Mouse (Mus musculus): ENCODE measurements around the gene Nlrp3. TPM values are rescaled to one million over a fixed set of nuclear protein-coding genes. Genes with fewer than 3 reads are reported as not detected.
A peak's percentile ranks its signal among the peaks of the same experiment; 100 is the strongest.

Nlrp3 gene
- polyA plus RNA-seq, 2 experiments = 0.39 to 0.54 TPM

DNA sequence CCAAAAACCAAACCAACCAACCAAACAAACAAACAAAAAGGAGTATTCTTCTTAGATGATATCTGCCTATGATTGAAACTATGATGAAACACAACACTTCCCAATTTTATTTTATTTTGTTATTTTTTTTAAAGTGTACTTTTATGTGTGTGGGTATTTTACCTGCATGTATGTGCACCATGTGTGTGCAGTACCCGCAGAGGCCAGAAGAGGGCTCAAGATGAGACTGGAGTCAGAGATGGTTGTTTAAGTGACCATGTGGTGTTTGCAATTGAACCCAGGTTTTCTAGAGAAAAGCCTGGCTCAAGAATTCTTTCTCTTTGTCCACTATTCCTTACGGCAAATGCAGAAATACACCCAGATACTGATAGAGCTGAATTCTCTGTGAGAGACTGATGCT, 17.2 kb upstream of the Nlrp3 start:
- Histone ChIP-seq H3K9ac (replicated peaks) (no peak overlapping the region), H3K27ac (no peak overlapping the region), H3K4me2 (ENCODE audit: low read depth) (no peak overlapping the region), H3K27me3 (ENCODE audit: control insufficient read depth, insufficient read depth, low read length) (no peaks in the 10 kb centered on the region), H3K9me3 (ENCODE audit: control insufficient read depth, low read length) (no peaks in the 10 kb centered on the region), H3K4me1 (replicated peaks; ENCODE audit: control insufficient read depth in 2 of 2, insufficient read depth in 2 of 2, low read length in 1 of 2) (peaks cover 0 to 6% of the 10 kb centered on the region in 2 experiments; a peak in 2 of 4 replicates), H3K36me3 (replicated peaks; ENCODE audit: control insufficient read depth, insufficient read depth, low read depth) (no peaks in the 10 kb centered on the region), H3K4me3 (ENCODE audit: insufficient read depth in 1 of 2, low read depth in 2 of 2, low read length in 2 of 2) (no peak overlapping the region)
- no peak for DNase-seq (ENCODE audit: low read depth in 3 of 3, low spot score in 3 of 3)
- no peak for ATAC-seq (ENCODE audit: insufficient read depth)
- WGBS (ENCODE audit: insufficient replicate concordance) = 85% methylated on average over 2 of the region's 2 CpGs
- TF ChIP-seq EP300 (IDR thresholded peaks at IDR 0.05; ENCODE audit: low read depth) (no peak), CTCF (IDR thresholded peaks at IDR 0.05; ENCODE audit: low read depth) (peak; percentile 17; the same call in 1 of the 2 replicates)

- no peak for ATAC-seq (ENCODE audit: insufficient read depth)
- TF ChIP-seq EP300 (IDR thresholded peaks at IDR 0.05; ENCODE audit: low read depth) = no peak
- TF ChIP-seq CTCF (IDR thresholded peaks at IDR 0.05; ENCODE audit: low read depth) = peak; percentile 77
These were observed 16.1 kb upstream of the Nlrp3 start for GRCm38 (mm10) chr11:59525237-59525636.

DNA sequence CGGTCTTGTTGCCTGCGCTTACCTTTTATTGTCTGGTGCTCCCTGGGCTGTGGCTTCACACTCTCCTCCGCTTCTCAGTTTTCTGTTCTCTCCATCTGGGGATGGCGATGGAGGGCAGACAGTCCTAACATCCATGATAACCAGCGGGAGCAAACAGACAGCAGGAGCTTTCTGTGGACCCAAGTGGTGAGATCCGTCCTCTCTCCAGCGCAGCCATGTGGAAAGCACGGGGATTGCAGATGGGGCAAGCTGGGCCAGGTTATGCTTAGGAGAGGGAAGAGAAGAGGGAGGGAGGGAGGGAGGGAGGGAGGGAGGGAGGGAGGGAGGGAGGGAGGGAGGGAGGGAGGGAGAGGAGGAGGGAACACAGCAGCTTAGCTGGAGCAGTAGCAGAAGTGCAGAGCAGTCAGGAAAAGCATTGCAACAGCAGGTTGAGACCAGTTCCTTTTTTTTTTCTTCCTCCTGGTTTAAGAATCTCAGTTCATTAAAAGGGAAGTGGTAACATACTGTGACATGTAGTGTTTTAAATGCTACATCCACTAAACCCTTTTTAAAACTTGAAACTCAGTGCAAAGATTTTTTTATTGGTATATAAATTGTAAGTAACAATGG, 14.8 kb upstream of the Nlrp3 start, which contains the start of gene Zkscan17:
Gene Zkscan17 (minus strand): TSS at position 280 of the 609 bp plus-strand sequence.
- no peaks in the 10 kb centered on the region for H3K36me3 ChIP-seq (replicated peaks; ENCODE audit: control insufficient read depth, insufficient read depth, low read depth)
- TF ChIP-seq EP300 (IDR thresholded peaks at IDR 0.05; ENCODE audit: low read depth) (no peak), CTCF (IDR thresholded peaks at IDR 0.05; ENCODE audit: low read depth) (peak; percentile 39)
- H3K9me3 ChIP-seq (ENCODE audit: control insufficient read depth, low read length) = no peaks in the 10 kb centered on the region
- H3K4me2 ChIP-seq (ENCODE audit: low read depth) = no peak within 1 kb of the TSS
- no peak within 1 kb of the TSS for H3K27ac ChIP-seq
- peaks cover 0 to 4% of the 10 kb centered on the region in 2 experiments; a peak in 2 of 4 replicates for H3K4me1 ChIP-seq (replicated peaks; ENCODE audit: control insufficient read depth in 2 of 2, insufficient read depth in 2 of 2, low read length in 1 of 2)
- no peak within 1 kb of the TSS for H3K4me3 ChIP-seq (ENCODE audit: insufficient read depth in 1 of 2, low read depth in 2 of 2, low read length in 2 of 2)
- no peaks in the 10 kb centered on the region for H3K27me3 ChIP-seq (ENCODE audit: control insufficient read depth, insufficient read depth, low read length)
- ATAC-seq (ENCODE audit: insufficient read depth) (no peak), DNase-seq (ENCODE audit: low read depth in 3 of 3, low spot score in 3 of 3) (no peak)
- no peak within 1 kb of the TSS for H3K9ac ChIP-seq (replicated peaks)
- WGBS (ENCODE audit: insufficient replicate concordance) = 44% methylated on average over 8 of the region's 8 CpGs

More at GRCm38 (mm10) chr11:59525237-59525636, 16.1 kb upstream of the Nlrp3 start:
- no peak overlapping the region for H3K4me2 ChIP-seq (ENCODE audit: low read depth)
- no peaks in the 10 kb centered on the region for H3K27me3 ChIP-seq (ENCODE audit: control insufficient read depth, insufficient read depth, low read length)
- H3K4me1 ChIP-seq (replicated peaks; ENCODE audit: control insufficient read depth in 2 of 2, insufficient read depth in 2 of 2, low read length in 1 of 2) = peaks cover 0 to 4% of the 10 kb centered on the region in 2 experiments; a peak in 2 of 4 replicates
- no peak overlapping the region for H3K27ac ChIP-seq
- H3K36me3 ChIP-seq (replicated peaks; ENCODE audit: control insufficient read depth, insufficient read depth, low read depth) = no peaks in the 10 kb centered on the region
- peak; percentile 44 to 53 (median 45) for DNase-seq (ENCODE audit: low read depth in 3 of 3, low spot score in 3 of 3)
- no peak overlapping the region for H3K9ac ChIP-seq (replicated peaks)
- H3K9me3 ChIP-seq (ENCODE audit: control insufficient read depth, low read length) = no peaks in the 10 kb centered on the region
- 7% methylated on average over 10 of the region's 10 CpGs for WGBS (ENCODE audit: insufficient replicate concordance)
- no peak overlapping the region for H3K4me3 ChIP-seq (ENCODE audit: insufficient read depth in 1 of 2, low read depth in 2 of 2, low read length in 2 of 2)

DNA sequence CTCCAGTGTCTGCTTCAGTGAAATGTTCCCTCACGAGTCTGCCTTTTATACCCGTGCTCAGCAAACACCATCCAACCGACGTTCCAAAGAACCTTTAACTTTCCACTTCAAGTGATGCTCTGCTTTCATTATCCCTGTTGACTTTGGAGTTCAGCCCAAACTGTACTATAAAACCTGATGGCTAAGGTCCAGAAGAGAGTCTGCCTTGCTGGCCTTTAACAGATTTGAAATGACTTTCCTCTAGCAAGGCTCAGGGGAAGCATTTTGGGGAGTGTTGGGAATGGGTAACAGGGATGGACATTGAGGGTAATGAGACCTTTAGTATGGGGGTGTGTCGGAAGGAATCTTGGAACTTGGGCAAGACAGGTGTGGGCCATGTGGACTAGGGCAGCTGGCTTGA, 11.1 kb upstream of the Nlrp3 start:
- DNase-seq (ENCODE audit: low read depth in 3 of 3, low spot score in 3 of 3) = no peak
- TF ChIP-seq CTCF (IDR thresholded peaks at IDR 0.05; ENCODE audit: low read depth) (no peak), EP300 (IDR thresholded peaks at IDR 0.05; ENCODE audit: low read depth) (no peak)
- Histone ChIP-seq H3K4me1 (replicated peaks; ENCODE audit: control insufficient read depth in 2 of 2, insufficient read depth in 2 of 2, low read length in 1 of 2) (peaks cover 0 to 4% of the 10 kb centered on the region in 2 experiments; a peak in 2 of 4 replicates), H3K36me3 (replicated peaks; ENCODE audit: control insufficient read depth, insufficient read depth, low read depth) (no peaks in the 10 kb centered on the region), H3K27me3 (ENCODE audit: control insufficient read depth, insufficient read depth, low read length) (no peaks in the 10 kb centered on the region), H3K4me3 (ENCODE audit: insufficient read depth in 1 of 2, low read depth in 2 of 2, low read length in 2 of 2) (no peak overlapping the region), H3K27ac (no peak overlapping the region), H3K9me3 (ENCODE audit: control insufficient read depth, low read length) (no peaks in the 10 kb centered on the region), H3K9ac (replicated peaks) (no peak overlapping the region), H3K4me2 (ENCODE audit: low read depth) (no peak overlapping the region)
- WGBS (ENCODE audit: insufficient replicate concordance) = 66% methylated on average over 5 of the region's 5 CpGs
- ATAC-seq (ENCODE audit: insufficient read depth) = no peak

DNA sequence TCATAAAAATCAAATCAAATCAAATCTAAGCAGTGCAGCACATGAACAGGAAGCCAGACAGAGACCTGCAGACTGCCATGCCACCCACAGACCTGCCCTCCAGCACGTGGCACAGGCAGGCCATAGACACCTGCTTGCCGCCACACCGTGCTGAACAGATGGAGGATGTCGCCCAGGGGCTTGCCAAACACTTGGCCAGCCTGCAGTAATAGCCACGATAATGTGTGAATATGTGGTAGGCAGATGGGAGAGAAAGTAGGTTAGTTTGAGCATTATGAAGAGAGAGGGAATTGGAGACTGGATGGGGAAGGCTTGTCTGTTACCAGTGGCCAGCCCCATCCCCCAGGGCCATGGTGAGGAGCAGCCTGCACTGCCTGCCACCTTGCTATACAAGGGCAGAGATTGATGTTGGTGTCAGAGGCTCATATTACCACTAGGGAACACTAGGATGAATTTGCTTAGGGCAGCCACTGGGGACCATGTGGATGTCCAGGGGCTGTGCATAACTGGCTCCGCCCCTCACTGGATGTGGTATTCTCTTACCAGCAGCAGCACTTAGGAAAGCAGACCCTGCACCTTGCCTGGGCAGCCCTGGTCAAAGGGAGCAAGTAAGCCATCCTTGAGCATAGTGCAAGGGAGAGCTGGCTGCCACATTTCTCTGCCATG, 10.4 kb upstream of the Nlrp3 start:
- H3K9ac ChIP-seq (replicated peaks) = no peak overlapping the region
- H3K27me3 ChIP-seq (ENCODE audit: control insufficient read depth, insufficient read depth, low read length) = no peaks in the 10 kb centered on the region
- WGBS (ENCODE audit: insufficient replicate concordance) = 55% methylated on average over 6 of the region's 6 CpGs
- no peak overlapping the region for H3K4me2 ChIP-seq (ENCODE audit: low read depth)
- H3K36me3 ChIP-seq (replicated peaks; ENCODE audit: control insufficient read depth, insufficient read depth, low read depth) = no peaks in the 10 kb centered on the region
- no peak for DNase-seq (ENCODE audit: low read depth in 3 of 3, low spot score in 3 of 3)
- H3K9me3 ChIP-seq (ENCODE audit: control insufficient read depth, low read length) = no peaks in the 10 kb centered on the region
- no peak for TF ChIP-seq CTCF (IDR thresholded peaks at IDR 0.05; ENCODE audit: low read depth)
- no peak for TF ChIP-seq EP300 (IDR thresholded peaks at IDR 0.05; ENCODE audit: low read depth)
- H3K4me3 ChIP-seq (ENCODE audit: insufficient read depth in 1 of 2, low read depth in 2 of 2, low read length in 2 of 2) = no peak overlapping the region
- peaks cover 0 to 4% of the 10 kb centered on the region in 2 experiments; a peak in 2 of 4 replicates for H3K4me1 ChIP-seq (replicated peaks; ENCODE audit: control insufficient read depth in 2 of 2, insufficient read depth in 2 of 2, low read length in 1 of 2)
- no peak for ATAC-seq (ENCODE audit: insufficient read depth)
- no peak overlapping the region for H3K27ac ChIP-seq

Data from liver, embryonic 14.5 days (tissue).